Mouse (Mus musculus): Measurements from ENCODE around the gene Shkbp1.

DNA sequence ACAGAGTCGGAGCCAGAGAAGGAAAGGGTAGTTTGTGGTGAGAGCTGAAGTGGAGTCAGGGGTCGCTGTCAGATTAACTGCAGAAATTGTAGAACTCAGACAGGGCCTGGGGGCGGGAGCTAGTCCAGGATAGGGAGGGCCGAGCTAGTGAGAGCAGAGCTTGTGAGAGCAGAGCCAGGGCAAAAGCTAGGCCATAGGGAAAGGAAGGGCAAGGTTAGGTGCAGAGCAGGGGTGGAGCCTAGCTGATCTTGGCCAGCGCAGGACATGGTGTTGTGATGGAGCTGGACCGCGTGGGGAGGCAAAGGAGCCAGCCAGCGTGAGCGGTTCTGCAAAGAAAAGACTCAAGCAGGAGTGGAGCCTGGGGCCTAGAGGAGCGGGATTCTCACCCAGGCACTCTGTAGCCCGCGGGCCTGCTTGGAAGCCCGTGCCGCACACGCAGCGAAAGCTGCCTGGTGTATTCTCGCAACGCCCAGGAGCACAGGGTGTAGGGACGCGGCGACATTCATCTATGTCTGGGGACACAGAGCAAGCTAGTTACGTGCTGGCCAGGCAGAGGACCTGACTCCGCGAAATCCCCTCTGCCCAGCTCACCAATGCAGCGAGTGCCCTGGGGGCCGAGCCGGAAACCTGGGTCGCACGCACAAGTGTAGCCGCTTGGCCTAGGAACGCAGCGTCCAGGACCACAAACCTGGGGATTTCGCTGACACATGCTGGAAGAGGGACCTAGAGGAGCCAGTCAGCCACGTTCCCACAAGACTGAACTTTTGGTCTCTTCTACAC, 29.5 kb downstream of the Shkbp1 start:
- TF ChIP-seq CTCF (IDR thresholded peaks at IDR 0.05; ENCODE audit: low read depth) (no peak), EP300 (IDR thresholded peaks at IDR 0.05; ENCODE audit: low read depth) (no peak)
